Mouse (Mus musculus): ENCODE results near the gene Pgbd1.
"Not testable (repeated sequence)": the region's sequence is repeated elsewhere in the genome, so short reads cannot be mapped to it uniquely, and the experiment has no call there.

Gene Pgbd1

GRCm38 (mm10) chr13:21415750-21416149 lies 25.1 kb downstream of the Pgbd1 start:
- DNase-seq (ENCODE audit: low spot score in 2 of 2): no peak

DNA sequence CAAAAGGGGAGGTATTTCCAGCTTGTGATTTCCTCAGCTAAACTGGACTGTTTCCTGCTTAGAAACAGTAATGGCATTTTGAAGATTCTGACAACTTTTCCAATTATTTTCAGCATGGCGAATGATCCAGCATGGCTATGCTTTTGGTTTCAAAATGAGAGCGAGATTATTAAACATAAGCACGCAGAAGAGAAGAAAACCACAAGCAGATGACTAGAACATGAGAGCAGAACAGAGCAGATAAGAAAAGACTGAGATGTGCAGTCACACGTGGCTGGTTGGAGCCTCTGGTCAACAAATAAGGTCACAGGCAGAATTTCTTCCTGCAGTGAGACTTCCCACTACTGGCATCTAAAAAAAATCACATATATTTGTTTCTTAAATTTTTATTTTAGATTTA lies 25.6 kb downstream of the Pgbd1 start:
- DNase-seq (ENCODE audit: low spot score in 2 of 2): no peak

GRCm38 (mm10) chr13:21414231-21415212 lies 26.3 kb downstream of the Pgbd1 start:
- no peak for DNase-seq (ENCODE audit: low spot score in 2 of 2)

DNA sequence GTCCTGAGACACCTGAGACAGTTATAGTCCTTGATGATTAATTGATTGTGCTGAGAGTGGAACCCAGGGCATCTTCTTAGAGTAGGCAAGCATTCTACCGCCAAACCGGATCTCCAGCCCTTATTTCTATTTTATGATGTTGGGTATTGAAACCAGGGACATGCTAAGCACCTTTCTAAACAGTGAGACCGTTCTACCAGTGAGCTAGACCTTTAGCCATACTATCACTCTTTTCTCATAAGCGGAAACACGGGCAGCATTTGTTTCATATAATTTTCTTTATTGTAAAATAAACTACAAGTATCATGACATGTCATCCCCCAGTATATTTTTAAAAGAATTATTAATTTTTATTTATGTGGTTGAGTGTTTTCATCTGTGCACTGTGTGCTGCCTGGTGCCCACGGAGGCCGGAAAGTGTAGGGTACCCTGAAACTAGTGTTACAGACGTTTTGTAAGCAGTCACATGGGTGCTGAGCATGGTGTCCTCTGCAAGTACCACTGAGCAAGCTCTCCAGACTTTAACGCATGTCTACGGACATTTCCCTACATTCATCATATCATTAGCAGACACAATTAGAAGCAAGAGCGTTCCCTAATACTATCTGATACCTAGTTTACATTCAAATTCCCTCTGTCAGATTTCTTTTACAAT lies 31.9 kb downstream of the Pgbd1 start:
- DNase-seq (ENCODE audit: low spot score in 2 of 2): no peak

DNA sequence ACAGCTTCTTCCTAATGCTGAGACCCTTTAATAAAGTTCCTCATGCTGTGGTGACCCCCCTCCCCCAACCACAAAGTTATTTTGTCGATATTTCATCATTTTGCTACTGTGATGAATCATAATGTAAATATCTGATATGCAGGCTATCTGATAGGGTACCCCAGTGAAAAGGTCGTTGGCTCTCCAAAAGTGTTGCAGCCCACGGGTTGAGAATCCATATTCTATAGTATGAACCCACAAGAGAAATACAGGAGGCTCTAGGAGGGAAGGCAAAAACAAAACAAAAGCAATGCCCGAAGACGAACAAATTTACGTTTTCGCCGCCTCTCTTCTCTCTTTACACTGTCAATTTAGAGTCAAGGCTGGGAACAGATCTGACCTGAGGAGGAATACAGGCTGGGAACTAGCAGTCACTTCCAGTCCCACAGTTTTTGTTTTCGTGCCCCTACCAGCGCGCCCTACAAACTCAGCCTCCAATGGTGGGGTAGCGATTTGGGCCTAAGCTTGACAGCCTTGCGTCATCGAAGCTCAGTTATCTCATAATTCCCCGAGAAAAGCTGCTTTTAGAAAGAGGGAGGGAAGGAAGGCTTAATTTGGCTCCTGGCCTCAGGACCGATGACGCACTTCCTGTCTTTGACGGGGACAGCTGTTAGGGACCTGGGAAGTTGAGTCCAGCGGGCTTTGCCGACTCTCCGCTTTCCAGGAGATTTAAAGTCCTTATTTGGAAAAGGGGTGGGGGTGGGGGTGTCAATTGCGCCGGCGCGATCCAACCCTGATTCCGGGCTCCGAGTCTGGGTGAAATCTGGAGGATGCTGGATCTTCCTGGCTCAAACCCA lies 32.7 kb downstream of the Pgbd1 start:
- peak; percentile 73 to 84 for DNase-seq (ENCODE audit: low spot score in 2 of 2)

DNA sequence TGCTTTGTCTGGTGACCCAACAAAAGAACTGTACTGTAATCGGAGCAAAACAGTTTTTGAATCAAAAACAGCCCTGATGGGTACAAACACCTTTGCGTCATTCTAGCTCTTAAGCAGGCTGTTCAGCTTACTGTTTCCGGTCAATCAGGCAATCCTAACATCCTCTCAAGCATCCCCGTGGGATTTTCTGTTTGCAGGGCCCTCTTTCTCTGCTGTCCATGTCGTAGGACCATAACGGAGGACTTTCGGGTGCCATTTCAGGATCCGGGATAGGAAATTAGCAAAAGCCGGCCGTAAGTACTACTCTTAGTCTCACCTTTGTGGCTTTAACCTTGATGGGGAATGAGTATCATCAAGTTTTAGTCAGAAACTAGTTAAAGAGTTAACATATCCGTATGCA lies 33.5 kb downstream of the Pgbd1 start:
- no peak for DNase-seq (ENCODE audit: low spot score in 2 of 2)

DNA sequence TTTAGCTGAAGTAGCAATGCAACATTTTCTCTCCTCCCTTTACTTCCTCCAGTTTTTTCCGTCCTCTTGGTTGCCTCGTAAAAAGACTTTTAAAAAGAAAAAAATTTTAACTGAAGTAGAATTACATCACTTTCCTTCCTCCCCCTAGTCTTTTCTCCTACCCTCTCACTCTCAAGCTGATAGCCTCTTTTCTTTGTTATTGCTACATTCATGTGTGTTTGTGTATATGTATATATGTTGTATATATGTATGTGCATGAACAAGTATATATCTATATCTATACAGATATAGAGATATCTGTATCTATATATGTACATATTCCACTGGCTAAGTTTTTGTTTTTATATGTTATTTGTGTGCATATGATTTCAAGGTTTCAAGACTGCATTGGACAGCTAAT lies 38.0 kb downstream of the Pgbd1 start:
- DNase-seq (ENCODE audit: low spot score in 2 of 2): no peak

- DNase-seq (ENCODE audit: low spot score in 2 of 2): peak; percentile 54 to 75
Observed at GRCm38 (mm10) chr13:21402287-21402846, 38.5 kb downstream of the Pgbd1 start, which contains the start of gene Zkscan3. Zkscan3 (minus strand) TSS chr13:21402755.

DNA sequence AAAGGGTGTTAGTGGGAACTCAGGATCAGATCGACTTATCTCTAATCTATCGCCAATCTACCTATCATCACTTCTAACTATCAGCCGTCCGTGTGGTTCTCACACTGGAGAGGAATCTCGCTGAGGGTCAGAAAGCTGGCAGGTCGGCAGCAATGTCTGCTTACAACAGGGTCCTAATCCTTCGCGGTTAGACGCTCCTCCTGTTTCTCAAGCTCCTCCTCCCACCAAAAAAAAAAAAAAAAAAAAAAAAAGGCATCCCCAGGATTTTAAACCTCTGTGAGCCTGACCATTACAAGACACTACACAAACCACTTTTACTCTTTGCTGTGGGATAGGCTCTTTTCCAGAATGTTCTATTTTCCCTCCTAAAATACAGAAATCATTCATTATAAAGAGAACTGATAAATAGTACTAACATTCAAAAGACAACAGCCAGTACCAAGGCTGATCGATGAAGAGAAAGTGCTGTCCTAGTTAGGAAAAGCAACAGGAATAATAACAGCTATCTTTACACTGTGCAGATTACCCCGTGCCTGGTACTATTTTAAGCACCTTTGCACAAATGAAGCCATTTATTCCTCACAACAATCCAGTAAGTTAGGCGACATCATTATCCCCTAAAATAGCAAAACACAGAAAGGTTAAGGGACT lies 39.1 kb downstream of the Pgbd1 start:
- no peak for DNase-seq (ENCODE audit: low spot score in 2 of 2)

GRCm38 (mm10) chr13:21401166-21401565 lies 39.7 kb downstream of the Pgbd1 start:
- DNase-seq (ENCODE audit: low spot score in 2 of 2): no peak

DNA sequence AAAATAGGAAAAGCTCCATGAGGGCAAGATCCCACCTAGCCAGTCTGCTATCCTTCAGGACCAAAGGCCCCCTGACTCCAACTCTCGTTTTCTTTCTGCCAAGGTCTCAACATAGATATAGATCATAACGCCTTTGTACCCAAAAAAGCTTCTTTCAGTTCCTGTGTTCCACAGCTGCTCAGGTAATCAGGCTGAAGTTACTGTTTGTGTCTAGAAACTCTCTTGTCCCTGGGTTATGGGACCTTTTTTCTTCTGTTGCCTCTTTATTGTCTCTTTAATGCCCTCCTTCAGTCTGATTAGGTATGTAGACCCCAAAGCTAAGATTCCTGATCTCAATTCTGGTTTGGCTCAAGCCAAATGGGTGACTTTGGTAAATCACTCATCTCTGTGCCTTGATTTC lies 43.4 kb downstream of the Pgbd1 start:
- DNase-seq (ENCODE audit: low spot score in 2 of 2): no peak

- DNase-seq (ENCODE audit: low spot score in 2 of 2): not testable (repeated sequence)
Observed at GRCm38 (mm10) chr13:21396048-21396447, 44.8 kb downstream of the Pgbd1 start.

DNA sequence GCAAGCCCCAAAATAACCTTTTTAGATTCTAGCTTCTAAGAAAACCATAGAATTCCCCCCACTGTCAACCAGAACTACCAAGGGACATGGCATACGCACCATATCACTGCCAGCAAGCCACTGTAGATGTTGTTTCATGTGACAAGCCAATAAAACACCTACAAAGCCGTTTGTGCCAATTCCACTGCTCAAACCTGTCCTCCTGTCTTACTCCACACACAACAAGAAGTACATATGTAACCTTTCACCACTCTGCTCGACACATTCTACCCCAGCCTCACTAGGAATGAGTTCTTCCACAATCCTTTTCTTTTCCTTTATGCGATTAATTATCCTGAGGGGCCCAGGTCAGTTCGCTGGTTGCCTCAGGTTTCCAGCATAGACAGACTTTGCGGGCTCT lies 45.2 kb downstream of the Pgbd1 start:
- no peak for DNase-seq (ENCODE audit: low spot score in 2 of 2)

DNA sequence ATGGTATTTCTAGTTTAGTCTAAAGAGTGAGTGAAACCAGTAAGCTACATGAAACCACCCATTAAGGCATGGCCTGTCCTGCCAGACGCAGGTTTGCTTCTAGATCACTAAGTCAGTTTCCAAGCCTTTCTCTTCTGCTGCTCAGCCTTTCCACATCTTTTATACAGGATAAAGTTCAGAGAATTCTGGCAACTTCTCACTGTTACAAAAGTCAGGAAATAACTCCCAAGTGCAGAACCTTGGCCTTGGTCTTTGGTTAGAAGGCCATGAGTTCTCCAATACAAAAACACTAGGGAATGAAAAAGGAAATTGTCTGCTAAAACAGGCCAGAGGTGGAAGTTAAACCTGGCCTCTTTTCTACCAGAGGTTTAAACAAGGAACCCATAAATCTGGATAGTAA lies 45.6 kb downstream of the Pgbd1 start:
- no peak for DNase-seq (ENCODE audit: low spot score in 2 of 2)

DNA sequence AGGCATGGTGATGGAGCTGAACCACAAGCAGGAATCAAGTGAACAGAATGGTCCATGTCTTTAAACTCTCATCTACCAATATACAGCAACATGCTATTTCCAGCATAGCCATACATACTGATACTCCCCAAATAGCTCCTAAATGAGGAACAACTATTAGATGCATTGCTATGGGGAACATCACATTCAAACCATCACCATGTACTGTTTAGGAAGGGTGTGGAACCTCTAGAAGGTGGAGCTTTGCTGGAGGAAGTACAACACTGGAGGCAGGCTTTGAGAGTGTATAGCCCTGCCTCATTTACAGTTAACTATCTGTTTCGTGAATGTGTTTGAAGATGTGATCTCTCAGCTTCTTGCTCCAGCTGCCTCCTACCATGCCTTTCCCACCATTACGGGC lies 63.1 kb downstream of the Pgbd1 start:
- no peak for DNase-seq (ENCODE audit: low spot score in 2 of 2)

- DNase-seq (ENCODE audit: low spot score in 2 of 2): no peak
Observed at GRCm38 (mm10) chr13:21372700-21373099, 68.2 kb downstream of the Pgbd1 start.
